Mouse (Mus musculus) natural killer cell, adult 2 months (primary cell): ENCODE measurements at regions not wholly inside any gene's neighbourhood (a gene's known extent, or its start where the extent isn't known, plus 50 kb on each side); places are given as distances from the start of the nearest gene placed in this dataset.

Source experiments
- DNase-seq, 2 experiments: peaks; one replicate each; pipeline ENCODE4 v3.0.0; 2022; ENCODE audit warnings: low spot score in 2 of 2

DNA sequence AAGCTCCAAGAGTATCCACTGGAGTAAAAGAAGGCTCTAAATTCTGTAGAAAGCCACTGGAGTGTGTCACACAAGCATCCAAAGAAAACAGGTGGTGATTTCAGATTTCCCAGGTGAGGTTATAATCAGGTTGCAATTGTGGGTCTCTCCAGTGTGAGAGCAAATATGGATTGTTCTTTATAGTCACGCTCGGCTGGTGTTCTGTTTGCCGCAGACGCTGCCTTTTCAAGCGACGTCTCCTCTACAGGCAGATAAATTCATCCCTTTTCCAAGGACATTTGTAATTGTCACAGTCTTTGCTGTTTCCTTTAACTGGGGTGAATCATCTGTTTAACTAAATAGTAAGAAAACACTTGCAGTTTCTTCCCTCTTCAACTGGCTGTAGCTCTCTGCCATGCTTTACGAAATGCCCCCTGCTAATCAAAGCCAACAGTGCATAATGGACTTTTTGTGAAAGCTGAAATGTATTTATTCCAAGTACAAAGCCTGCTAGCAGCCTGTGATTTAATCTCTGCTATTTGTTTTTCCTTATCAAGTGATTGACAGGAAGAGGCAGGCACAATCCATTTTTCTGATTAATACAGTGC, 502.4 kb downstream of the Trim52 start:
- no peak for DNase-seq
